Mouse (Mus musculus): ENCODE measurements around the gene Fndc10. TPM values are rescaled to one million over a fixed set of nuclear protein-coding genes. Genes with fewer than 3 reads are reported as not detected.
"Not testable (repeated sequence)": the region's sequence is repeated elsewhere in the genome, so short reads cannot be mapped to it uniquely, and the experiment has no call there.

The Fndc10 gene
- total RNA-seq, 2 experiments from 2014 or later: 23.3 to 23.5 TPM

- not testable (repeated sequence) for DNase-seq (ENCODE audit: low spot score in 2 of 2)
Observed at GRCm38 (mm10) chr4:155683670-155684277, 10.4 kb upstream of the Fndc10 start.

GRCm38 (mm10) chr4:155687764-155688163 lies 6.4 kb upstream of the Fndc10 start:
- DNase-seq (ENCODE audit: low spot score in 2 of 2): not testable (repeated sequence)

GRCm38 (mm10) chr4:155690571-155691375 lies 3.4 kb upstream of the Fndc10 start:
- peak; percentile 67 to 74 for DNase-seq (ENCODE audit: low spot score in 2 of 2)

GRCm38 (mm10) chr4:155692421-155692820 lies 1.7 kb upstream of the Fndc10 start:
- no peak for DNase-seq (ENCODE audit: low spot score in 2 of 2)

DNA sequence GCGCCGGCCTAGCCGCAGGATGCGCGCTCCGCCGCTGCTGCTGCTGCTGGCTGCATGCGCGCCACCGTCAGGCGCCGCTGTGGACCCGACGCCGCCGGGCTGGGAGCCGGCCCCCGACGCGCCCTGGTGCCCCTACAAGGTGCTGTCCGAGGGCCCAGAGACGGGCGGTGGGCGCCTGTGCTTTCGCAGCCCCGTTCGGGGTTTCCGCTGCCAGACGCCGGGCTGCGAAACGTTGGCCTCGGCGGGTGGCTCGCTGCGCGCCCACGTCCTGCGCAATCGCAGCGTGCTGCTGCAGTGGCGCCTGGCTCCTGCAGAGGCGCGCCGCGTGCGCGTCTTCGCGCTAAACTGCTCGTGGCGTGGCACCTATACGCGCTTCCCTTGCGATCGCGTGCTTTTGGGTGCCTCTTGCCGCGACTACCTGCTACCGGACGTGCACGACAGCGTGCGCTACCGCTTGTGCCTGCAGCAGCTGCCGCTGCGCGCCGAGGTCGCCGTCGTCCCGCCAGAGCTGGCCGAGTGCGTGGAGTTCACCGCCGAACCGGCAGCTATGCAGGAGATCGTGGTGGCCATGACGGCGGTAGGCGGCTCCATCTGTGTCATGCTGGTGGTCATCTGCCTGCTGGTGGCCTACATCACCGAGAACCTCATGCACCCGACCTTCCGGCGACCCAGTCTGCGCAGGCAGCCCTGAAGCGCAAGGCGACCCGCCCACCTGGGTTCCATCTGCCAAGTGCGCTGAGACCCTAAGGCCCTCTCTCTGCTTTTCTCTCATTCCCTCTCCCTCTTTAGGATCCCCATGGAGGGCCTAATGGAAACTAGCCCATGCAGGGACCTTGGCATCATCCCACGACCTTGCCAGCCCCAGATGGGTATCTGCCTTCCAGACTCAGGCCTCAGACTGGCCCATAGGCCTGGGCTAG lies 600 bp downstream of the Fndc10 start:
- peak; percentile 81 to 83 for DNase-seq (ENCODE audit: low spot score in 2 of 2)

- DNase-seq (ENCODE audit: low spot score in 2 of 2): no peak
Observed at GRCm38 (mm10) chr4:155695531-155696062, 1.5 kb downstream of the Fndc10 start.

- no peak for DNase-seq (ENCODE audit: low spot score in 2 of 2)
Observed at GRCm38 (mm10) chr4:155696261-155697255, 2.4 kb downstream of the Fndc10 start.

DNA sequence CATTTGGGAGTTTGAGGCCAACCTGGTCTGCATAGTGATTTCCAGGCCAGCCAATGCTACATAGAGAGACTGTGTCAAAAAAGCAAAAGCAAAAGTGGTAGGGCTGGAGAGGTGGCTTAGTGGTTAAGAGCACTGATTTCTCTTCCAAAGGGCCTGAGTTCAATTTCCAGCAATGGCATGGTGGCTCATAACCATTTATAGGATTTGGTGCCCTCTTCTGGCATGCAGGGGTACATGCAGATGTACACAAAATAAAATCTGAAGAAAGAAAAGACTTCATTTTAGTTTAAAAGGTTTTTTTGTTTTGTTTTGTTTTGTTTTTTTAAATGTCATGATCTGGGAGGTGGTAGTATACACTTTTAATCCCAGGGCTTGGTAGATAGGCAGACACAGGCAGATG lies 6.3 kb downstream of the Fndc10 start:
- no peak for DNase-seq (ENCODE audit: low spot score in 2 of 2)

GRCm38 (mm10) chr4:155703425-155703929 lies 9.3 kb downstream of the Fndc10 start:
- no peak for DNase-seq (ENCODE audit: low spot score in 2 of 2)

GRCm38 (mm10) chr4:155704721-155705591 lies 10.8 kb downstream of the Fndc10 start, which contains the start of gene Ssu72:
Gene Ssu72, plus strand, starts transcription at chr4:155704800.
- peak; percentile 92 to 97 for DNase-seq (ENCODE audit: low spot score in 2 of 2)

DNA sequence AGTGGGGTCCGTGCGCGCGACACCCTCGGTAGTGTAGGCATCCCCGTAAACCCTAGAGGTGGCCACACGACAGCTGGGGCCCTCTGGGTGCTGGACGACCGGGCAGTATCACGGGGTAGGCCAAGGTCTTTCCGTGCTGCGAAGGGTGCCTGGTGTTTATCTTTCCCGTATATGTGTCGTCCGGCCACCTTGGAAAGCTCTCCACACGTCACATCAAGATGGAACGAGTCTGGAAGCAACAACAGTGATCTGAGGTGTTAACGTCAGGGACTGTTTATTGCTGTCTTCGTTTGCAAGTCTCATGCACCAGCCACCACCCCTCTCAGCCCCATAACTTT lies 11.4 kb downstream of the Fndc10 start:
- no peak for DNase-seq (ENCODE audit: low spot score in 2 of 2)

- no peak for DNase-seq (ENCODE audit: low spot score in 2 of 2)
Observed at GRCm38 (mm10) chr4:155708582-155708981, 14.4 kb downstream of the Fndc10 start.

GRCm38 (mm10) chr4:155708988-155709387 lies 14.8 kb downstream of the Fndc10 start:
- peak in 1 of 2 experiments; percentile 42 for DNase-seq (ENCODE audit: low spot score in 2 of 2)

GRCm38 (mm10) chr4:155710521-155711252 lies 16.5 kb downstream of the Fndc10 start:
- DNase-seq (ENCODE audit: low spot score in 2 of 2): peak in 1 of 2 experiments; percentile 44

GRCm38 (mm10) chr4:155721668-155722083 lies 27.5 kb downstream of the Fndc10 start:
- DNase-seq (ENCODE audit: low spot score in 2 of 2): peak in 1 of 2 experiments; percentile 34

DNA sequence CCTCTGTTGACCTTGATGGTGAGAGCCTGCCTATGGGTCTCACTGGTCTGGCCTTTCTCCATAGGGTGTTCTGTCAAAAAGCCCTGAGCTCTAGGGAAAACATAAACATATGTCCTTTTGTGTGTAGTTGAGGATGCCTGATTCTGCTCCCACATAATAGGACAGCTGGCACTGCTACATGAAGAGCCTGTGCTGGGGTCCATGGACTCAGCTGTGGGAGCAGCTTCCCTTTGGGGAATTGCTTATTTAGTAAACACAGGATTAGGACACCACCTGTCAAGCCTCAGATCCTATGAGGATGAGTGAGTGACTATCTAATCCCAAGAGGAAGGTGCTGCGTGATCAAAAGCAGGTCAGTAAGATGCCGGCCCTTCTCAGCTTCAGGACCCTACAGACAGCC lies 33.9 kb downstream of the Fndc10 start:
- DNase-seq (ENCODE audit: low spot score in 2 of 2): no peak

GRCm38 (mm10) chr4:155733267-155733666 lies 39.1 kb downstream of the Fndc10 start:
- no peak for DNase-seq (ENCODE audit: low spot score in 2 of 2)

- peak; percentile 90 for DNase-seq (ENCODE audit: low spot score in 2 of 2)
Observed at GRCm38 (mm10) chr4:155734350-155734941, 40.3 kb downstream of the Fndc10 start, which contains the start of gene Tmem240. Gene Tmem240, plus strand, starts transcription at chr4:155734800.

Measured in layer of hippocampus, adult 18-20 months (tissue).